Mouse (Mus musculus): Measurements from ENCODE around the gene Zfp689. TPM values are rescaled to one million over a fixed set of nuclear protein-coding genes. Genes with fewer than 3 reads are reported as not detected.
"Not testable (repeated sequence)": the region's sequence is repeated elsewhere in the genome, so short reads cannot be mapped to it uniquely, and the experiment has no call there.

Gene Zfp689
- polyA plus RNA-seq (2014; fragmentation: Nextera tagmentation; extraction: Ambion mirVana): 12.6 and 15.0 TPM in 2 replicates

DNA sequence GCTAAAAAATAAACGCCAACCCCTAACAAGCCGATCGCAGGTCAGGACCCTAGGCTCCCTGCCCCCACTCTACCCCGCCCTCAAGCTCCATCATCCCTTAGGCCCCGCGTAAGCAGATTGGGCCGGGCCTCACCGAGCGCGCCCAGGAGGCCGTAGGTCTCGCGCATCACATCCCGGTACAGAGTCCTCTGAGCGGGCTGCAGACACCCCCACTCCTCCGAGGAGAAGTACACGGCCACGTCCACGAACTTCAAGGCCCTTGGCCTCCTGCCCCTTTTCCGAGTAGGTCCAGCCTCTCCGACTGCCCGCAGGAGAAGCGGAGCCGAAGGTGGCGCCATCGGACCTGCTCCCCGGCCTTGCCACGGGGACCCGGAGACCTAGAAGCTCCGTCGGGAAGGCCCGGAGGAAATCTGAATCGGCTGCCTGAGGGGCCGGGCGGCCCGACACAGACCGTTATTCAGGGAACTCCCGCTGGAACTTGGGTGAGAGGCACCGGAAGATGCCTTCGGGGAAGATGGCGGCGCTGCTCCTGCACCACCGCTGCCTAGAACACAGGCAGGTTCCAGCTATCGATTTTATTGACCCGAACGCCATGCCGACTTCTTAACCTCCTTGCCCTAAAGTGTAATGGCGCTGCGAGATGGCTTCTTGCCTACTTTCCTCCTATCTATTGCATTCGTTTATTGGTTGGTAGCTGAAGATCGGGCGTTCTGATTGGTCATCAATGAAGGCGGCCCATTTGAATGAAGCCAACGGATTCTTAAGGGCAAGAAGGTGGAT, at the start of gene Zfp689:
Zfp689 (minus strand) TSS at position 638 of the 780 bp plus-strand sequence.
- peak within 1 kb of the TSS; percentile 93 for H3K27ac ChIP-seq (ENCODE audit: low read depth, low read length)
- no peaks in the 10 kb centered on the region for H3K9me3 ChIP-seq (ENCODE audit: control insufficient read depth, low read length)
- peaks cover 28% of the 10 kb centered on the region for H3K4me1 ChIP-seq (ENCODE audit: control insufficient read depth, insufficient read depth, low read length)
- H3K36me3 ChIP-seq (ENCODE audit: control insufficient read depth, insufficient read depth, low read length): peaks cover 25% of the 10 kb centered on the region
- H3K4me3 ChIP-seq (ENCODE audit: low read depth, low read length): peak within 1 kb of the TSS; percentile 85
- DNase-seq (ENCODE audit: low spot score, missing footprints): peak; percentile 99
- peak within 1 kb of the TSS; percentile 98 for H3K9ac ChIP-seq (ENCODE audit: low read length)
- no peaks in the 10 kb centered on the region for H3K27me3 ChIP-seq (ENCODE audit: control insufficient read depth, insufficient read depth, low read length)
- under 1% methylated on average over 54 of the region's 54 CpGs for WGBS
- peak; percentile 91 for ATAC-seq (ENCODE audit: low FRiP score)
- peak within 1 kb of the TSS; percentile 84 for H3K4me2 ChIP-seq

DNA sequence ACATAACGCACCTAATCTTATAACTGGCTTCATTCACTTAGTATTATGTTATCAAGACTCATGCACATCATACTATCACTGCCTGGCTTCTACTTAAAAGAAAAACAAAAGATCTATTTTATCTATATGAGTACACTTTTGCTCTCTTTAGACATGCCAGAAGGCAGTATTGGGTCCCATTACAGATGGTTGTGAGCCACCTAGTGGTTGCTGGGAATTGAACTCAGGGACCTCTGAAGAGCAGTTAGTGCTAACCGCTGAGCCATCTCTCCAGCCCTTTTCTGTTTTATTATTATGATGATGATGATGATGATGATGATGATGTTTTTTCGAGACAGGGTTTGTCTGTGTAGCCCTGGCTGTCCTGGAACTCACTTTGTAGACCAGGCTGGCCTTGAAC, 49.4 kb upstream of the Zfp689 start:
- Histone ChIP-seq H3K4me3 (ENCODE audit: low read depth, low read length) (no peak overlapping the region), H3K36me3 (ENCODE audit: control insufficient read depth, insufficient read depth, low read length) (no peaks in the 10 kb centered on the region), H3K9me3 (ENCODE audit: control insufficient read depth, low read length) (no peaks in the 10 kb centered on the region), H3K4me2 (no peak overlapping the region), H3K27ac (ENCODE audit: low read depth, low read length) (no peak overlapping the region), H3K4me1 (ENCODE audit: control insufficient read depth, insufficient read depth, low read length) (no peaks in the 10 kb centered on the region), H3K9ac (ENCODE audit: low read length) (no peak overlapping the region), H3K27me3 (ENCODE audit: control insufficient read depth, insufficient read depth, low read length) (no peaks in the 10 kb centered on the region)
- WGBS: 44% methylated on average over 3 of the region's 3 CpGs
- ATAC-seq (ENCODE audit: low FRiP score) (no peak), DNase-seq (ENCODE audit: low spot score, missing footprints) (peak; percentile 66)

- Histone ChIP-seq H3K4me2 (no peak overlapping the region), H3K9ac (ENCODE audit: low read length) (no peak overlapping the region), H3K27me3 (ENCODE audit: control insufficient read depth, insufficient read depth, low read length) (no peaks in the 10 kb centered on the region), H3K4me3 (ENCODE audit: low read depth, low read length) (no peak overlapping the region), H3K27ac (ENCODE audit: low read depth, low read length) (no peak overlapping the region), H3K36me3 (ENCODE audit: control insufficient read depth, insufficient read depth, low read length) (no peaks in the 10 kb centered on the region), H3K4me1 (ENCODE audit: control insufficient read depth, insufficient read depth, low read length) (no peaks in the 10 kb centered on the region), H3K9me3 (ENCODE audit: control insufficient read depth, low read length) (no peaks in the 10 kb centered on the region)
- DNase-seq (ENCODE audit: low spot score, missing footprints) (no peak), ATAC-seq (ENCODE audit: low FRiP score) (no peak)
- 85% methylated on average over 2 of the region's 2 CpGs for WGBS
These were observed 48.4 kb upstream of the Zfp689 start for GRCm38 (mm10) chr7:127497382-127497781.

DNA sequence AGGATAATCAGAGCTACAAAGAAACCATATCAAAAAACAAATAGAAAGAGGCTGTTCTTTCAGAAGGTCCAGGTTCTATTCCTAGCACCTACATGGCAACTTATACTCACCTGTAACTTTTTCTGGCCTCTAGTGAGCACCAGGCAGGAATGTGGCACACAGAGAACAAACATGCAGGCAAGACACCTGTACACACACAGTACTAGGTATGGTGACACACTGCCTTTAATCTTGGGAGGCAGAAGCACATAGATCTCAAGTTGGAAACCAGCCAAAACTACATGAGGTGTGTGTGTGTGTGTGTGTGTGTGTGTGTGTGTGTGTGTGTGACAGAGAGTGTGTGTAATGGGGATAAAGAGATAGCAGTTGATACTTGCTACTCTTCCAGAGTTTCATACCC, 45.7 kb upstream of the Zfp689 start:
- no peaks in the 10 kb centered on the region for H3K27me3 ChIP-seq (ENCODE audit: control insufficient read depth, insufficient read depth, low read length)
- H3K4me2 ChIP-seq: no peak overlapping the region
- no peak overlapping the region for H3K9ac ChIP-seq (ENCODE audit: low read length)
- H3K9me3 ChIP-seq (ENCODE audit: control insufficient read depth, low read length): no peaks in the 10 kb centered on the region
- peaks cover 5% of the 10 kb centered on the region; the same call in 1 of the 2 replicates for H3K36me3 ChIP-seq (ENCODE audit: control insufficient read depth, insufficient read depth, low read length)
- H3K4me3 ChIP-seq (ENCODE audit: low read depth, low read length): no peak overlapping the region
- no peaks in the 10 kb centered on the region for H3K4me1 ChIP-seq (ENCODE audit: control insufficient read depth, insufficient read depth, low read length)
- DNase-seq (ENCODE audit: low spot score, missing footprints): peak; percentile 77
- H3K27ac ChIP-seq (ENCODE audit: low read depth, low read length): no peak overlapping the region
- ATAC-seq (ENCODE audit: low FRiP score): no peak

DNA sequence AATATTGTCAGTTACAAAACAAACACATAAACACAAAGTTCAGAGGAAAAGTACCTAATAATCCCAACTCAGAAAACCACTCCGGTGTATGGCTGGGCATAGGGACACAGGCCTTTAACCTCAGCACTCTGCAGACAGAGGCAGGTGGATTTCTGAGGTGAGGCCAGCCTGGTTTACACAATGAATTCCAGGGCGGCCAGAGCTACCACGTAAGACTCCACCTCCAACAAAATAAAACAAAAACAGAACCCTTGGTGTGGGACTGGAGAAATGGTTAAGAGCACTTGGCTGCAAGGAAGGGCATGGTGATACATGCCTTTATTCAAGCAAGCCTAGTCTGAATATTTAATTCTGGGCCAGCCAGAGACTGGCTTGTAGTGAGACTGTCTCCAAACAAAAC, 42.9 kb upstream of the Zfp689 start:
- H3K36me3 ChIP-seq (ENCODE audit: control insufficient read depth, insufficient read depth, low read length): peaks cover 19% of the 10 kb centered on the region
- no peaks in the 10 kb centered on the region for H3K4me1 ChIP-seq (ENCODE audit: control insufficient read depth, insufficient read depth, low read length)
- no peak overlapping the region for H3K4me2 ChIP-seq
- ATAC-seq (ENCODE audit: low FRiP score) (no peak), DNase-seq (ENCODE audit: low spot score, missing footprints) (peak; percentile 53)
- H3K4me3 ChIP-seq (ENCODE audit: low read depth, low read length): no peak overlapping the region
- 85% methylated on average over 3 of the region's 3 CpGs for WGBS
- H3K27me3 ChIP-seq (ENCODE audit: control insufficient read depth, insufficient read depth, low read length): no peaks in the 10 kb centered on the region
- H3K27ac ChIP-seq (ENCODE audit: low read depth, low read length): no peak overlapping the region
- no peak overlapping the region for H3K9ac ChIP-seq (ENCODE audit: low read length)
- no peaks in the 10 kb centered on the region for H3K9me3 ChIP-seq (ENCODE audit: control insufficient read depth, low read length)

GRCm38 (mm10) chr7:127489982-127490381, 41.0 kb upstream of the Zfp689 start:
- ATAC-seq (ENCODE audit: low FRiP score): no peak

DNA sequence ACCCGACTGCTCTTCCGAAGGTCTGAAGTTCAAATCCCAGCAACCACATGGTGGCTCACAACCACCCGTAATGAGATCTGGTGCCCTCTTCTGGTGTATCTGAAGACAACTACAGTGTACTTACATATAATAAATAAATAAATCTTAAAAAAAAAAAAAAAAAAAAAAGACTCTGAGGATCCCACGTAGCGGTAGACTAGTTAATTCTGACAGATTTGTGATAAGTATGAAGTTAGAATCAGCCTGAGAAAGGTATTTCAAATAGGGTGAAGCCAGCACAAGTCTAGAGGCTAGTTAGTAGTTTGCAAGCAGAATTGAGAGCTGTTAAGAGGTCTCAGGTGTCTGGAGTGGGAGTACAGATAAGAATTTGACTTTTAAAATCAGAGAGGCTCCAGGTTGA, 39.4 kb upstream of the Zfp689 start:
- not testable (repeated sequence) for ATAC-seq (ENCODE audit: low FRiP score); H3K4me1 ChIP-seq (ENCODE audit: control insufficient read depth, insufficient read depth, low read length); DNase-seq (ENCODE audit: low spot score, missing footprints); H3K9ac ChIP-seq (ENCODE audit: low read length); H3K4me3 ChIP-seq (ENCODE audit: low read depth, low read length); H3K4me2 ChIP-seq; H3K27ac ChIP-seq (ENCODE audit: low read depth, low read length); H3K27me3 ChIP-seq (ENCODE audit: control insufficient read depth, insufficient read depth, low read length); H3K9me3 ChIP-seq (ENCODE audit: control insufficient read depth, low read length)
- peaks cover 30% of the 10 kb centered on the region for H3K36me3 ChIP-seq (ENCODE audit: control insufficient read depth, insufficient read depth, low read length)
- WGBS: 97% methylated on average over 4 of the region's 5 CpGs

More at GRCm38 (mm10) chr7:127489982-127490381, 41.0 kb upstream of the Zfp689 start:
- Histone ChIP-seq H3K27ac (ENCODE audit: low read depth, low read length) (no peak overlapping the region), H3K4me1 (ENCODE audit: control insufficient read depth, insufficient read depth, low read length) (no peaks in the 10 kb centered on the region), H3K27me3 (ENCODE audit: control insufficient read depth, insufficient read depth, low read length) (no peaks in the 10 kb centered on the region), H3K4me3 (ENCODE audit: low read depth, low read length) (no peak overlapping the region), H3K9ac (ENCODE audit: low read length) (no peak overlapping the region), H3K36me3 (ENCODE audit: control insufficient read depth, insufficient read depth, low read length) (peaks cover 25% of the 10 kb centered on the region), H3K9me3 (ENCODE audit: control insufficient read depth, low read length) (no peaks in the 10 kb centered on the region), H3K4me2 (no peak overlapping the region)
- 94% methylated on average over 7 of the region's 7 CpGs for WGBS
- DNase-seq (ENCODE audit: low spot score, missing footprints): peak; percentile 31

- DNase-seq (ENCODE audit: low spot score, missing footprints) (peak; percentile 35), ATAC-seq (ENCODE audit: low FRiP score) (no peak)
- H3K36me3 ChIP-seq (ENCODE audit: control insufficient read depth, insufficient read depth, low read length): peaks cover 40% of the 10 kb centered on the region
- H3K4me2 ChIP-seq: no peak overlapping the region
- H3K27me3 ChIP-seq (ENCODE audit: control insufficient read depth, insufficient read depth, low read length): no peaks in the 10 kb centered on the region
- H3K4me1 ChIP-seq (ENCODE audit: control insufficient read depth, insufficient read depth, low read length): peaks cover 5% of the 10 kb centered on the region; the same call in 1 of the 2 replicates
- no peak overlapping the region for H3K27ac ChIP-seq (ENCODE audit: low read depth, low read length)
- H3K9me3 ChIP-seq (ENCODE audit: control insufficient read depth, low read length): no peaks in the 10 kb centered on the region
- H3K9ac ChIP-seq (ENCODE audit: low read length): no peak overlapping the region
- 84% methylated on average over 5 of the region's 5 CpGs for WGBS
- H3K4me3 ChIP-seq (ENCODE audit: low read depth, low read length): no peak overlapping the region
These were observed 36.5 kb upstream of the Zfp689 start for GRCm38 (mm10) chr7:127485416-127485815.

- ATAC-seq (ENCODE audit: low FRiP score) (no peak), DNase-seq (ENCODE audit: low spot score, missing footprints) (peak; percentile 83)
- Histone ChIP-seq H3K27me3 (ENCODE audit: control insufficient read depth, insufficient read depth, low read length) (no peaks in the 10 kb centered on the region), H3K9ac (ENCODE audit: low read length) (peak overlapping the region; percentile 80), H3K36me3 (ENCODE audit: control insufficient read depth, insufficient read depth, low read length) (peaks cover 28% of the 10 kb centered on the region), H3K4me1 (ENCODE audit: control insufficient read depth, insufficient read depth, low read length) (peaks cover 15% of the 10 kb centered on the region), H3K27ac (ENCODE audit: low read depth, low read length) (no peak overlapping the region), H3K4me2 (peak overlapping the region; percentile 99), H3K4me3 (ENCODE audit: low read depth, low read length) (peak overlapping the region; percentile 68), H3K9me3 (ENCODE audit: control insufficient read depth, low read length) (no peaks in the 10 kb centered on the region)
- WGBS: 70% methylated on average over 2 of the region's 2 CpGs
These were observed 31.4 kb upstream of the Zfp689 start for GRCm38 (mm10) chr7:127480321-127480720.

Data from midbrain, embryonic 11.5 days (tissue).